Mouse (Mus musculus): ENCODE results near the gene Wdr53.

DNA sequence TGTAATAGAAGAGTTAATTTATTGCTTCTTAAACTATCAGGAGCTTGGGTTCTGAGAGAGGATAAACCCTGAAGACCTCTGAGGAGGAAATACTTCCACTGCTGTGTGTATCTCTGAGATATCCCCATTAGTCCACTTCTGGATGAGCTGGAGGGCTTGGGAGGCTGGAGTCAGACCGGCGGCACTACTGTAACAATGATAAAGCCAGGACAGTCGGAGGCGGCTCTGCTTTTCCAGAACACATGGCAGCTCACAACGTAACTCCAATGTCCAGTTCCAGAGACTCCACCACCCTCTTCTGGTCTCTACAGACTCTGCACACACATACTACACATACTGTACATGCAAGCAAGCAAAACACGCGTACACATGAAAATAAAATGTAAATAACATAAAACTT lies 56.9 kb downstream of the Wdr53 start:
- TF ChIP-seq SMC3 (IDR thresholded peaks at IDR 0.05; ENCODE audit: low read depth, low read length) (no peak), ZMIZ1 (IDR thresholded peaks at IDR 0.05; ENCODE audit: low read depth, low read length) (no peak), ZNF384 (IDR thresholded peaks at IDR 0.05; ENCODE audit: low read depth, low read length) (no peak), UBTF (IDR thresholded peaks at IDR 0.05; ENCODE audit: low read depth, low read length) (no peak), JUN (IDR thresholded peaks at IDR 0.05; ENCODE audit: insufficient read depth, low read depth, low read length) (no peak), MEF2A (IDR thresholded peaks at IDR 0.05; ENCODE audit: borderline replicate concordance, low read depth, low read length) (no peak), CTCF (conservative IDR thresholded peaks at IDR 0.05 in 1 of 2, IDR thresholded peaks at IDR 0.05 in 1 of 2; ENCODE audit: low read depth in 2 of 2, low read length in 2 of 2) (no peak), EP300 (IDR thresholded peaks at IDR 0.05; ENCODE audit: low read length) (no peak), POLR2A (IDR thresholded peaks at IDR 0.05; ENCODE audit: low read depth, low read length) (no peak), RAD21 (IDR thresholded peaks at IDR 0.05; ENCODE audit: low read depth, low read length) (no peak)
